Mouse (Mus musculus): ENCODE measurements at regions not wholly inside any gene's neighbourhood (a gene's known extent, or its start where the extent isn't known, plus 50 kb on each side); places are given as distances from the start of the nearest gene placed in this dataset.

GRCm38 (mm10) chr7:53482150-53482837 lies 1353.0 kb upstream of the Luzp2 start:
- DNase-seq (ENCODE audit: low spot score in 2 of 2) = peak in 1 of 2 experiments; percentile 36

GRCm38 (mm10) chr7:53486126-53486525 lies 1349.2 kb upstream of the Luzp2 start:
- DNase-seq (ENCODE audit: low spot score in 2 of 2) = no peak

GRCm38 (mm10) chr7:53522195-53522917 lies 1312.9 kb upstream of the Luzp2 start:
- DNase-seq (ENCODE audit: low spot score in 2 of 2) = no peak
